Mouse (Mus musculus): ENCODE measurements at regions not wholly inside any gene's neighbourhood (a gene's known extent, or its start where the extent isn't known, plus 50 kb on each side); places are given as distances from the start of the nearest gene placed in this dataset.
"Not testable (repeated sequence)": the region's sequence is repeated elsewhere in the genome, so short reads cannot be mapped to it uniquely, and the experiment has no call there.

GRCm38 (mm10) chr7:87096500-87096899 lies 100.6 kb downstream of the Vmn2r79 start:
- no peak for DNase-seq (ENCODE audit: low read depth, low spot score)

GRCm38 (mm10) chr7:87099611-87100010 lies 103.7 kb downstream of the Vmn2r79 start:
- not testable (repeated sequence) for DNase-seq (ENCODE audit: low read depth, low spot score)

GRCm38 (mm10) chr7:87100377-87100776 lies 104.5 kb downstream of the Vmn2r79 start:
- DNase-seq (ENCODE audit: low read depth, low spot score): not testable (repeated sequence)

GRCm38 (mm10) chr7:87101281-87101680 lies 105.4 kb downstream of the Vmn2r79 start:
- not testable (repeated sequence) for DNase-seq (ENCODE audit: low read depth, low spot score)

GRCm38 (mm10) chr7:87110312-87110984 lies 114.5 kb downstream of the Vmn2r79 start:
- DNase-seq (ENCODE audit: low read depth, low spot score): peak; percentile 74

- DNase-seq (ENCODE audit: low read depth, low spot score): peak; percentile 6
Measured at GRCm38 (mm10) chr7:87110985-87111372, 115.1 kb downstream of the Vmn2r79 start.

- peak; percentile 81 for DNase-seq (ENCODE audit: low read depth, low spot score)
Measured at GRCm38 (mm10) chr7:87113654-87114053, 117.7 kb downstream of the Vmn2r79 start.

GRCm38 (mm10) chr7:87122516-87122915 lies 123.4 kb upstream of the Nox4 start:
- DNase-seq (ENCODE audit: low read depth, low spot score): no peak

- no peak for DNase-seq (ENCODE audit: low read depth, low spot score)
Measured at GRCm38 (mm10) chr7:87145896-87146295, 100.0 kb upstream of the Nox4 start.

GRCm38 (mm10) chr7:87147703-87148102 lies 98.2 kb upstream of the Nox4 start:
- no peak for DNase-seq (ENCODE audit: low read depth, low spot score)

- no peak for DNase-seq (ENCODE audit: low read depth, low spot score)
Measured at GRCm38 (mm10) chr7:87148681-87149080, 97.2 kb upstream of the Nox4 start.

- no peak for DNase-seq (ENCODE audit: low read depth, low spot score)
Measured at GRCm38 (mm10) chr7:87150991-87151390, 94.9 kb upstream of the Nox4 start.

GRCm38 (mm10) chr7:87186443-87187153 lies 59.3 kb upstream of the Nox4 start:
- peak; percentile 16 for DNase-seq (ENCODE audit: low read depth, low spot score)

GRCm38 (mm10) chr7:87195647-87196046 lies 50.2 kb upstream of the Nox4 start:
- DNase-seq (ENCODE audit: low read depth, low spot score): no peak

All from brain, adult 2 months (tissue).